Mouse (Mus musculus) heart, adult 2 months (tissue): ENCODE measurements around the gene Tcp11x2. TPM values are rescaled to one million over a fixed set of nuclear protein-coding genes. Genes with fewer than 3 reads are reported as not detected.

Experiments
- DNase-seq, 2 experiments: peaks; one replicate each; pipeline ENCODE4 v3.0.0; 2021
- H3K27ac ChIP-seq: fragments of 200-600 bp; 2 replicates; pipeline ENCODE4 v1.8.1; 2022
- H3K27me3 ChIP-seq: fragments of 200-500 bp; 2 replicates; pipeline ENCODE4 v1.6.1; 2012; ENCODE audit warnings: mild to moderate bottlenecking, low read length, inconsistent platforms, mixed read lengths; ENCODE audit not compliant: control insufficient read depth, insufficient read depth
- H3K36me3 ChIP-seq: fragments of 200-500 bp; 2 replicates; pipeline ENCODE4 v1.6.1; 2012; ENCODE audit warnings: low read length, inconsistent platforms; ENCODE audit not compliant: control insufficient read depth, insufficient read depth
- H3K4me1 ChIP-seq: fragments of 200-500 bp; 2 replicates; pipeline ENCODE4 v1.6.1; 2011; ENCODE audit warnings: low read length; ENCODE audit not compliant: control insufficient read depth, insufficient read depth
- H3K4me3 ChIP-seq: fragments of 200-600 bp; 2 replicates; pipeline ENCODE4 v1.8.1; 2022
- H3K79me2 ChIP-seq: fragments of 200-500 bp; replicated peaks from 2 replicates; pipeline ENCODE4 v1.6.1; 2012; ENCODE audit warnings: mild to moderate bottlenecking, inconsistent platforms, low read length, moderate library complexity, mixed read lengths; ENCODE audit not compliant: control insufficient read depth, insufficient read depth
- H3K9ac ChIP-seq: fragments of 200-500 bp; 2 replicates; pipeline ENCODE4 v1.6.1; 2012; ENCODE audit warnings: low read depth, mild to moderate bottlenecking, control low read depth, inconsistent platforms, low read length, mixed read lengths
- CTCF ChIP-seq: fragments of 200-600 bp; IDR thresholded peaks from 2 replicates; pipeline ENCODE4 v1.8.1; 2022; ENCODE audit warnings: antibody characterized with exemption, mild to moderate bottlenecking, moderate library complexity
- EP300 ChIP-seq: fragments of 200-500 bp; IDR thresholded peaks from 2 replicates; pipeline ENCODE4 v1.6.1; 2011; ENCODE audit warnings: low read depth, low read length, control low read depth; ENCODE audit not compliant: insufficient read depth
- POLR2A ChIP-seq: fragments of 200-500 bp; IDR thresholded peaks from 2 replicates; pipeline ENCODE4 v1.6.1; 2011; ENCODE audit warnings: mild to moderate bottlenecking, low read depth, low read length, control low read depth; ENCODE audit not compliant: insufficient read depth
- WGBS: fragments of 180-500 bp; shearing (Covaris S2); methylation state at CpG from one replicate; pipeline ENCODE4 v1.1.7; 2018; 5-methylcytosine and 5-hydroxymethylcytosine counted together
- intact Hi-C: fragments of 180-260 bp; cut with DNase I; formaldehyde crosslinking; loops from one replicate; pipeline ENCODE4 v1.15.1; 2025
- polyA plus RNA-seq: library from polyadenylated mRNA; depleted of rRNA; stranded (reverse); fragments of >200 nt; gene quantifications from 2 replicates; pipeline ENCODE4 v1.2.3, GENCODE M21; 2012
- total RNA-seq, 2 experiments: library from RNA; stranded (reverse); gene quantifications; 2 replicates each; pipeline ENCODE4 v1.2.3; 2021

Tcp11x2 gene
- total and polyA plus RNA-seq, 3 experiments = not detected

GRCm38 (mm10) chrX:135712845-135713244 is 19.3 kb upstream of the Tcp11x2 start:
- H3K79me2 ChIP-seq = no peaks in the 10 kb centered on the region
- no peak for DNase-seq
- H3K36me3 ChIP-seq = no peaks in the 10 kb centered on the region
- H3K27me3 ChIP-seq = no peaks in the 10 kb centered on the region
- no peak for TF ChIP-seq EP300
- no peak for TF ChIP-seq POLR2A
- TF ChIP-seq CTCF = no peak
- H3K4me3 ChIP-seq = no peak overlapping the region
- H3K27ac ChIP-seq = no peak overlapping the region; the same call in 1 of the 2 replicates
- no peak overlapping the region for H3K9ac ChIP-seq
- intact Hi-C loops = no loop called here
- WGBS = 38% methylated on average over 2 of the region's 2 CpGs
- no peaks in the 10 kb centered on the region for H3K4me1 ChIP-seq

GRCm38 (mm10) chrX:135704349-135704748 is 10.8 kb upstream of the Tcp11x2 start:
- H3K79me2 ChIP-seq = no peaks in the 10 kb centered on the region
- peak; percentile 50 for TF ChIP-seq CTCF
- no peak for TF ChIP-seq POLR2A
- no peaks in the 10 kb centered on the region for H3K4me1 ChIP-seq
- WGBS = 18% methylated on average over 2 of the region's 2 CpGs
- H3K4me3 ChIP-seq = no peak overlapping the region
- H3K36me3 ChIP-seq = no peaks in the 10 kb centered on the region
- DNase-seq = no peak
- H3K27ac ChIP-seq = no peak overlapping the region
- intact Hi-C loops = loop anchor here (5.0 to 10.0 kb wide), 2 partner anchors 50 to 52 kb away; no protein-coding TSS in a partner anchor
- no peak overlapping the region for H3K9ac ChIP-seq
- no peaks in the 10 kb centered on the region for H3K27me3 ChIP-seq

- H3K27me3 ChIP-seq = no peaks in the 10 kb centered on the region
- H3K4me3 ChIP-seq = no peak overlapping the region
- 81% methylated on average over 1 of the region's 1 CpGs for WGBS
- no peak overlapping the region for H3K27ac ChIP-seq
- H3K36me3 ChIP-seq = no peaks in the 10 kb centered on the region
- no peaks in the 10 kb centered on the region for H3K79me2 ChIP-seq
- intact Hi-C loops = loop anchor here (5.0 to 10.0 kb wide), 2 partner anchors 51 to 52 kb away; no protein-coding TSS in a partner anchor
- TF ChIP-seq EP300 = no peak
- no peak for TF ChIP-seq POLR2A
- TF ChIP-seq CTCF = no peak
- H3K9ac ChIP-seq = no peak overlapping the region
- H3K4me1 ChIP-seq = no peaks in the 10 kb centered on the region
- DNase-seq = no peak
These were observed 9.5 kb upstream of the Tcp11x2 start for GRCm38 (mm10) chrX:135703111-135703510.

- Histone ChIP-seq H3K27ac (no peak overlapping the region), H3K4me1 (no peaks in the 10 kb centered on the region), H3K36me3 (no peaks in the 10 kb centered on the region), H3K27me3 (no peaks in the 10 kb centered on the region), H3K4me3 (no peak overlapping the region), H3K9ac (no peak overlapping the region), H3K79me2 (no peaks in the 10 kb centered on the region)
- intact Hi-C loops = no loop called here
- WGBS = 50% methylated on average over 3 of the region's 3 CpGs
- DNase-seq = no peak
- TF ChIP-seq EP300 (no peak), CTCF (no peak), POLR2A (no peak)
These were observed 5.8 kb downstream of the Tcp11x2 start for GRCm38 (mm10) chrX:135687802-135688201.

- Histone ChIP-seq H3K4me3 (no peak overlapping the region), H3K79me2 (no peaks in the 10 kb centered on the region), H3K4me1 (no peaks in the 10 kb centered on the region; the same call in 1 of the 2 replicates), H3K9ac (no peak overlapping the region), H3K27ac (no peak overlapping the region), H3K27me3 (no peaks in the 10 kb centered on the region), H3K36me3 (no peaks in the 10 kb centered on the region)
- intact Hi-C loops = no loop called here
- WGBS = 54% methylated on average over 2 of the region's 2 CpGs
- no peak for DNase-seq
- TF ChIP-seq POLR2A (no peak), EP300 (no peak), CTCF (no peak)
These were observed 11.7 kb downstream of the Tcp11x2 start for GRCm38 (mm10) chrX:135681858-135682257.

- DNase-seq = no peak
- TF ChIP-seq CTCF (peak; percentile 61), POLR2A (no peak), EP300 (no peak)
- intact Hi-C loops = loop anchor here (2.0 to 10.0 kb wide), 3 partner anchors 45 to 93 kb away; partner anchors contain the start of genes Armcx5 and Gprasp1
- H3K79me2 ChIP-seq = no peaks in the 10 kb centered on the region
- no peak overlapping the region for H3K9ac ChIP-seq
- no peaks in the 10 kb centered on the region for H3K27me3 ChIP-seq
- 26% methylated on average over 9 of the region's 9 CpGs for WGBS
- no peaks in the 10 kb centered on the region for H3K4me1 ChIP-seq
- H3K36me3 ChIP-seq = no peaks in the 10 kb centered on the region
- H3K4me3 ChIP-seq = no peak overlapping the region
- no peak overlapping the region for H3K27ac ChIP-seq
These were observed 41.3 kb downstream of the Tcp11x2 start for GRCm38 (mm10) chrX:135652173-135652772.
